Mouse (Mus musculus) ES-E14 (cell line): ENCODE data around the gene Adam1b. TPM values are rescaled to one million over a fixed set of nuclear protein-coding genes. Genes with fewer than 3 reads are reported as not detected.
"Not testable (repeated sequence)": the region's sequence is repeated elsewhere in the genome, so short reads cannot be mapped to it uniquely, and the experiment has no call there.

Experiments
- DNase-seq: peaks from one replicate; pipeline ENCODE4 v3.0.0-alpha.2; 2013; ENCODE audit warnings: low read depth, low spot score
- H3K27ac ChIP-seq: 2 replicates; pipeline ENCODE4 v1.5.1; 2012; ENCODE audit warnings: low read depth, mild to moderate bottlenecking, low read length, moderate library complexity, mixed read lengths; ENCODE audit not compliant: poor library complexity, insufficient read depth, severe bottlenecking
- H3K36me3 ChIP-seq: 2 replicates; pipeline ENCODE4 v1.6.1; 2012; ENCODE audit warnings: mild to moderate bottlenecking, low read length, moderate library complexity, mixed read lengths; ENCODE audit not compliant: control insufficient read depth, poor library complexity, insufficient read depth, severe bottlenecking
- H3K4me1 ChIP-seq, 2 experiments: fragments of 150-350 bp in 1 of 2; sonication (generic) in 1 of 2; 2 replicates each; pipeline ENCODE4 v1.6.1; 2012; ENCODE audit warnings: low read length in 2 of 2, mild to moderate bottlenecking in 1 of 2, mixed read lengths in 1 of 2; ENCODE audit not compliant: control insufficient read depth in 2 of 2, insufficient read depth in 2 of 2, poor library complexity in 1 of 2
- H3K4me3 ChIP-seq, 2 experiments: fragments of 150-350 bp in 1 of 2; sonication (generic) in 1 of 2; 2 replicates each; pipeline ENCODE4 v1.5.1; 2012; ENCODE audit warnings: low read length in 2 of 2, low read depth in 1 of 2, mild to moderate bottlenecking in 1 of 2, mixed read lengths in 1 of 2; ENCODE audit not compliant: insufficient read depth in 1 of 2, poor library complexity in 1 of 2, severe bottlenecking in 1 of 2
- H3K9ac ChIP-seq: 2 replicates; pipeline ENCODE4 v1.6.1; 2012; ENCODE audit warnings: low read depth, mild to moderate bottlenecking, low read length, mixed read lengths; ENCODE audit not compliant: poor library complexity, insufficient read depth, severe bottlenecking
- H3K9me3 ChIP-seq: fragments of 150-350 bp; sonication (generic); 2 replicates; pipeline ENCODE4 v1.6.1; 2012; ENCODE audit warnings: low read depth, mild to moderate bottlenecking, low read length; ENCODE audit not compliant: control insufficient read depth, insufficient read depth
- CHD2 ChIP-seq: IDR thresholded peaks from 2 replicates; pipeline ENCODE4 v1.6.1; 2014; ENCODE audit warnings: mild to moderate bottlenecking, low read depth, low read length, inconsistent platforms
- HCFC1 ChIP-seq: IDR thresholded peaks from 2 replicates; pipeline ENCODE4 v1.6.1; 2012; ENCODE audit warnings: low read length, inconsistent platforms, borderline replicate concordance; ENCODE audit not compliant: insufficient read depth
- MAFK ChIP-seq: IDR thresholded peaks from 2 replicates; pipeline ENCODE4 v1.6.1; 2014; ENCODE audit warnings: mild to moderate bottlenecking, low read depth, low read length, inconsistent platforms; ENCODE audit not compliant: insufficient read depth
- ZC3H11A ChIP-seq: IDR thresholded peaks from 2 replicates; pipeline ENCODE4 v1.6.1; 2012; ENCODE audit warnings: low read depth, mild to moderate bottlenecking, inconsistent platforms, low read length, borderline replicate concordance
- ZNF384 ChIP-seq: IDR thresholded peaks from 2 replicates; pipeline ENCODE4 v1.6.1; 2012; ENCODE audit warnings: low read depth, low read length, inconsistent platforms
- in situ Hi-C, 2 experiments: fragments of 600-800 bp; cut with MboI; formaldehyde crosslinking; loops; one replicate each; pipeline ENCODE4 v1.15.1; 2025; ENCODE audit warnings: low sequenced_read_pairs in 2 of 2, inconsistent platforms in 1 of 2; ENCODE audit not compliant: unreplicated experiment in 2 of 2
- total RNA-seq: library from RNA; depleted of rRNA; stranded (reverse); fragments of 300-350 nt; gene quantifications from 2 replicates; pipeline ENCODE4 v1.2.3, GENCODE M21; 2012

Adam1b gene
- total RNA-seq, 1 experiment = 0.09 TPM

GRCm38 (mm10) chr5:121506846-121507245, 3.6 kb upstream of the Adam1b start:
- TF ChIP-seq ZC3H11A (no peak), ZNF384 (peak; percentile 69), HCFC1 (no peak)

GRCm38 (mm10) chr5:121501424-121501996, 1.7 kb downstream of the Adam1b start:
- DNase-seq, H3K9ac ChIP-seq, H3K4me1 ChIP-seq, H3K4me3 ChIP-seq, H3K9me3 ChIP-seq, H3K36me3 ChIP-seq, in situ Hi-C loops, H3K27ac ChIP-seq: not testable (repeated sequence)

More at GRCm38 (mm10) chr5:121506846-121507245, 3.6 kb upstream of the Adam1b start:
- in situ Hi-C loops = no loop called here
- Histone ChIP-seq H3K27ac (no peak overlapping the region), H3K4me3 (no peak overlapping the region), H3K9ac (no peak overlapping the region), H3K36me3 (no peaks in the 10 kb centered on the region), H3K9me3 (no peaks in the 10 kb centered on the region), H3K4me1 (peaks cover 0 to 12% of the 10 kb centered on the region in 2 experiments; a peak in 2 of 4 replicates)
- DNase-seq = no peak

- in situ Hi-C loops = no loop called here
- no peak overlapping the region for H3K27ac ChIP-seq
- H3K9me3 ChIP-seq = no peaks in the 10 kb centered on the region
- H3K4me1 ChIP-seq = peaks cover 0 to 5% of the 10 kb centered on the region in 2 experiments; a peak in 2 of 4 replicates
- H3K4me3 ChIP-seq = no peak overlapping the region
- TF ChIP-seq ZC3H11A (no peak), CHD2 (no peak), ZNF384 (no peak), HCFC1 (no peak), MAFK (no peak)
- H3K36me3 ChIP-seq = no peaks in the 10 kb centered on the region
- no peak for DNase-seq
- H3K9ac ChIP-seq = no peak overlapping the region
These were observed 2.5 kb downstream of the Adam1b start for GRCm38 (mm10) chr5:121500719-121501118.

GRCm38 (mm10) chr5:121493305-121493704, 9.9 kb downstream of the Adam1b start:
- no peak for DNase-seq
- TF ChIP-seq MAFK = no peak
- no peak for TF ChIP-seq ZC3H11A
- TF ChIP-seq HCFC1 = no peak

GRCm38 (mm10) chr5:121484801-121485200, 18.4 kb downstream of the Adam1b start:
- Histone ChIP-seq H3K9me3 (no peaks in the 10 kb centered on the region), H3K27ac (no peak overlapping the region), H3K4me1 (peaks cover 0 to 3% of the 10 kb centered on the region in 2 experiments; a peak in 1 of 4 replicates), H3K36me3 (no peaks in the 10 kb centered on the region), H3K4me3 (no peak overlapping the region), H3K9ac (no peak overlapping the region)
- DNase-seq = no peak
- TF ChIP-seq HCFC1 (no peak), ZNF384 (no peak), CHD2 (no peak), MAFK (no peak), ZC3H11A (no peak)
- in situ Hi-C loops = no loop called here

More at GRCm38 (mm10) chr5:121493305-121493704, 9.9 kb downstream of the Adam1b start:
- H3K9ac ChIP-seq = no peak overlapping the region
- H3K4me1 ChIP-seq = no peaks in the 10 kb centered on the region
- H3K4me3 ChIP-seq = no peak overlapping the region
- no peaks in the 10 kb centered on the region for H3K9me3 ChIP-seq
- no peak overlapping the region for H3K27ac ChIP-seq
- H3K36me3 ChIP-seq = no peaks in the 10 kb centered on the region
- in situ Hi-C loops = no loop called here
